Mouse (Mus musculus) lung, adult 2 months (tissue): Measurements from ENCODE around the gene Itpripl2.

Source experiments
- CTCF ChIP-seq: fragments of 200-500 bp; IDR thresholded peaks from 2 replicates; pipeline ENCODE4 v1.5.1; 2011; ENCODE audit warnings: mild to moderate bottlenecking, low read length, control low read depth; ENCODE audit not compliant: insufficient read depth
- POLR2A ChIP-seq: fragments of 200-500 bp; IDR thresholded peaks from 2 replicates; pipeline ENCODE4 v1.6.1; 2011; ENCODE audit warnings: low read depth, mild to moderate bottlenecking, control low read depth, low read length, borderline replicate concordance; ENCODE audit errors: extremely low read depth

DNA sequence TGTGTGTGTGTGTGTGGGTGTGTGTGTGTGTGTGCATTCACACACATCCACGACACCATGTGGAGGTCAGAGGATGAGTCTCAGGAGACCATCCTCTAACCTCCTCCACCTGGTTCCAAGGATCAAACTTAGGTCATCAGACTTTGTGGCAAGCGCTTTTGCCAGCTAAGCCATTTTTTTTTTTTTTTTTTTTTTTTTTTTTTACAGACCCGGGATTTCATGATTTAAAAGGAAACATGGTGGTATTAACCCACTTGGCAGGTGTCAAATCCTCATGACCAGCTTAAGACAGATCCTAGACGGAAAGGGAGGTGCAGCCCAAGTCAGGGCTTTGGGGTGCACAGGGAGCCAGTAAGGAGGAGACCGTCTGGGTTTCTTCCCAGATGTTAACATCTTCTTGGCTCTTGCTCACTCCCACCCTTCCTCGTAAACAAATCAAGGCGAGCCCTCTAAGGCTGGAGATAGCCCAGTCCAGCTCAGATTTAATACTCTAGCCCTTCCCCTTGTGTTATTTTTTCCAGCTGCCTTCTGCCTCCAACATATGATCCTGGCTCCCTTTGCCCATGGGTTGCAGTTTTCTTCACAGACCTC, 47.8 kb downstream of the Itpripl2 start:
- TF ChIP-seq CTCF = no peak
- TF ChIP-seq POLR2A = no peak
